Mouse (Mus musculus) kidney, postnatal 14 days (tissue): ENCODE data around the gene Rgs13.
"Not testable (repeated sequence)": the region's sequence is repeated elsewhere in the genome, so short reads cannot be mapped to it uniquely, and the experiment has no call there.

Experiments used
- DNase-seq: peaks from one replicate; pipeline ENCODE4 v3.0.0; 2022; ENCODE audit warnings: mixed read lengths

Gene Rgs13

DNA sequence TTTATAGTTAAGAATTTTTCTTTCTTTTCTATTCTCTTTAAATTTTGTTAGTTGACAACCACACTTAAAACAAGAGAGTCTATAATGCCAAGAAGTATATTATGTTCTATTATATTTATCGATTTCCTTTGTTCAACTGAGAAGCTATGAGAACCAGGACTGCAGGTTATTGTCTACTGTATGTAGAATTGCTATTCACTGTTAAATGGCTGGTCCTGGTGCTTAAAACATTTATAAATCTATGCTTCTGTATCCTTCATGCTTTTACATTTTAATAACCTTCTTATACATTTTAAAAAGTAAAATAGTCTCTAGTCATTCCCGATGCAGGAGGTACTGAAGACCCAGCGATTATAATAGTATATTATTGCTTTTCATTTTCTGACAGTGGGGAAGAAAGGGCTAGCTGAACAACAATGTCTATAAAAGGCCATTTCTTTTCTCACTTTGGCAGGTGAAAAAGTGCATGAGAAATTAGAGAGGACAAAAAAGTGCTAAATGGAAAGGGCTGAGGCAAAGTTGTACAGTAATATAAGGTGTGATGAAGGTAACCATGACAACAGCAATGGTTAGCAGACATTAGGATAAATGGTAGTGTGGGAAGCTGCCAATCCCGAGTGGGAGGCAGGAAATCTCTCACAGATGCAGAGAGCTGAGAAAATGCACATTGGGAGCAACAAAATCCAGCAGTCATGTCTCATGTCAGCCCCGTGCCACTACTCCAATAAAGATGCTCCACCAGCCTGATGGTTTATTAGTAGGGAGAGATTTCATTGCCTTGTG is 25.6 kb downstream of the Rgs13 start:
- no peak for DNase-seq

DNA sequence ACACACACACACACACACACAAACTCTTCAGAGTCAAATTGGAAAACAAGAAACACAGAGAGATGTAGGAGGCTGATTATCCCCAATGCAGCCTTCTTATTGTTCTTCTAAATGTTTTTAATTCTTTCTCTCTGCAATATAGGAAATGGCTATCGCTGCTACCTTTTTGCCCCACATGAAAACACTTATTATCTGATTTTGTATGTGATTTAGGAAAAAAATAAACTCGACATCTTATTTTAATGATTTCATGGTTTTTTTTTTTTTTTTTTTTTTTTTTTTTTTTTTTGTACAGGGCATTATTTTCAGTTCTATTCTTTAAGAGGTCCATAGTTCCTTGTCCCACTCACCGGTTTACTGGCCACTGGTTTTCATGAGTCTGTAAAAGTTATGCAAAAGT is 27.2 kb downstream of the Rgs13 start:
- DNase-seq = no peak

DNA sequence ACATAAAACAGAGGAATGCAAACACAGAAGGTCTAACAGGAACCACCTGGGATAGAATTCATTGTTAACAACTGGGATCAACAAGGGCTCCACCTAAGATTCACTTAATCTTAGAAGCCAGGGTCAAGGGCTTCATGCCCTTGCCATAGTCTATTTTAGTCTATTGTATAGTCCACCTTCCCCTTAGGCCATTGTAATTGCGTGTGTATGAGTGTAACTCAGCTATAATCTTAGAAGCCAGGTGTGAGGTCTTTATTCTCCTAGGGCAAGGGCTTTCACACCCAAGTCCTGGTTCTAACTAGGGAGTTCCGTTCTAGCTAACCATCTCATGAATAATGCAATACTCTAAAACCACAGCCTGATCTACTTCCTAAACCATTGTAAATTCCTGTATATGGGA is 35.8 kb downstream of the Rgs13 start:
- DNase-seq = not testable (repeated sequence)

DNA sequence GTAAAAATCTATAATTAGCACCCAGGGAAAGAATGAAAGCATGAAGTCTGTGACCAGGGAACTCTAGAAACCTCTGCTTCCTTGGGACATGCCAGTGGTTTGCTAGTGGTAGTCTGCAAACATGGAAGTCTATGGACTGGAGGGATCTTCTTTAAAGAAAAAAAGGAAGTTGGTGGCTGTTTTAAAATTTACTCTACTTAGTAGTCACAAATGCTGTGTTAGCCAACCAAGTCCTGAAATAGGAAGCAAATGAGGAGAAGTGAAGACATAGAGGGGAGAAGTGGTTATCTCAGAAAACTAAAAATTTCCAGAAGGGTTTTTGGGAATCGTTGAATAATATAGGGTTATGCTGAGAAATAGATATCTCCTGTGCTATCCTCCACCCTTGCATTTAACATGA is 37.3 kb downstream of the Rgs13 start:
- no peak for DNase-seq

DNA sequence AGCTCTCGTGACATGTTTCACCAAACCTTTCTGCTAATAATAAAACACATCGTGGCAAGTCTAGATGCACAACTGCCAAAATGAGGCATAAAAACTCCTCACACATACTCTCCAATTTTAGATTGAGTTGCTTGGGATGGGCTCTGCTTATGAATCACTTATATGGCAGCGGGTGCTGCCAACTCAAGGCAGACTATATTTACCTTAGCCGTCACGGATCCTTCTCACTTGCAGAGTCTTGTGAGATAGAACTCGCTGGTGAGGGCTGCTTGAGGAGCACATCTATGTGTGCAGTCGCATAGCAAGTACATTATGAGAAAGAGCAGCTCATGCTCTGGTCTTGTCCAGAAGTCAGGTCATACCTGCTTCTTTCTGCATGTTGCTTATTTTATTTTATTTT is 49.2 kb downstream of the Rgs13 start:
- no peak for DNase-seq

DNA sequence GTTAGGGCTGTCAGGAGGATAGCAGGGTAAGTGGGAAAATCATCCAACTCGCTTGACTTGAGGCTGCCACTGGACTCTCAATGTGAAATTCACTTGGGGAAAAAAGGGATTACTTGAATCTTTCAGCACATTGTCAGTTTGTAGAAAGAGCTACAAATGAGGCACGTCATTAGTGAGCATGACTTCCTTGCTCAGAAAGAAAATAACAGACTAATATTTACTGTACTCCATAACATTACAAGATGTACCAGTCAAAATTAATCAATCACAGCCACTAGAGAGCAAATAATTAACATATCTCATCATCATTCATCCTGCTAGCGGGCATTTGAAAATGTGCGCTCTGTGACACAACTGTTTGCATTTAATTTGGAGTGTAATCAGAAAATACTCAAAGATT is 57.1 kb downstream of the Rgs13 start:
- no peak for DNase-seq

DNA sequence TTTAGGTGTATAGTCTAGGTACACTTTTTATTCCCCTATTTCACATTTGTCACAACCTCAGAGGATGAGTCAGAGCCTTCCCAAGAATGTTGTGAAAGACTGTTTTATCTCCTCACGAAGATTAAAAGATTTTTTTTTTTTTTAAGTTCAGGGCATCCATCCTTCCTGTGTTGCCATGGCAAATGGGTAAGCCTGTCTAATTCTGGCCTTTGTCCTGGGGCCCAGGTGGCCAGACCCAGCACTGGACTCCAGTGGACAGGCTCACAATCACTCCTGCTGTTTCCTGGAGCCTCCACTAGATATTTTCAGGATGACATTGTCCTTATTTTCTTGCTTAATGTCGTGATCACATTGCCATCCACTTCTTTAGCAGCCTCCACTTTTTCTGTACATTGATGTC is 57.7 kb downstream of the Rgs13 start:
- no peak for DNase-seq

DNA sequence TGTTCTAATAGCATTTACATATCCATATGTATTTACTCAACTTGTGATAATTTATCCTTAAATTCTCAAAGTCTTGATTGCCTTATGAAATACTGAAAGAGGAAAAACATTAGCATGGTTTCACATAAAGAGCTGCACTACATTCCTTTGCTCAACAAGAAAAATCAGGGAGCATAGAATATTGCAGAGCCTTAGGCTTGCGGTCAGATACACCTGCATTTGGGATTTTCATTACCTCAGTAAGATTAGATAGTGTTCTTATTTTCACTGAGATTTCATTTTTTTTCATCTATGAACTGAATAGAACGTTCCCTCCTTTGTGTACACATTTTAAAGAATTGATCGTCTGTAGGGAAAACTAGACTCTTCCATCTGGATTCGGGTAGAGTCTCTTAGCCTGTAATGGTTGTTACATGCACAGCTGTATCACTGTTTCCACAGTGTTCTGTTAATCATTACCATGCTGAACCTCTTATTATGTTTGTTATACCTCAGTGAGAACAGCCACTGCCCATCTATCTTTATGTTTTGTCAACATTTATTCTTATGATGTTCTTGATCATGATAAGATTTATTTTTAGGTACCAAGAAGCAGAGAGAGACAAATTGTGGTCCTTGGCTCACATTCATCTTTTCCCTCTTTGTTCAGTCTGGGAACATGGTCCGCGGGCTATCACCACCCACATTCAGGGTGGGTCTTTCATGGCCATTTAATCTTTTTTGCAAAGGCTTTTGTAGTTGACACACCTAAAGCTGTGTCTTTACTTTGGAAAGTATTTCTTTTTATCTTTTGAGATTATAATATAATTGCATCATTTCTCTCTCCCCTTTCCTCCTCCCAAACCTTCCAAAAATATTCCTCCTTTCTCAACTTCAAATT is 61.1 kb downstream of the Rgs13 start:
- no peak for DNase-seq

DNA sequence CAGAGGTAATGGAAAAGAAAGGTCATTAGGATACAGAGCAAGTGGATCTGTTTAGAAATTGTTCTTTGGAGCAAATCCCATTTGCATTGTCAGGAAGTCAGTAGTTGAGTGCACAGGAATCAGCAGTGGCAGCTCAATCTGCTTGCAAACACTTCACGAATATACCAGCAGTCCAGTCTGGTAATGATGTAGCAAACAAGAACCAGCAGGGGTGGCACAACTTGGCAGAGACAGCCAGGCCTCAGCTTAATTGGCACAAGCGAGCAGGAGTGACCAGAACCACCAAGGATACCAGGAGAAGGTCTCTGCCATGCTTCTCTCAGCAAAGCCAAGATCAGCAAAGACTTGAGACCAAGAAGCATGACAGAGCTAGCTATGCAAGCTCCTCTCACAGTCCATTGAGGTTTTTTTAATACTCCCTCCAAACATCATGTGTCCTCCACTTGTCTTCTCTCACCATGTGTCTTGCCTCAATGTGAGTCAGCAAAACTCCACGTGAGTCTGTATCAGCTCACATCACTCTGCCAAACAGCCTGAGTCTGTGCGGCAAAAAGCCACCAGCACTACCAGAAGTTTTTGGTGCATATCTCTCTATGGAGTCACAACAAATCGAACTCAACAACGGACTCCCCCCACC is 63.6 kb downstream of the Rgs13 start:
- DNase-seq = peak; percentile 20

DNA sequence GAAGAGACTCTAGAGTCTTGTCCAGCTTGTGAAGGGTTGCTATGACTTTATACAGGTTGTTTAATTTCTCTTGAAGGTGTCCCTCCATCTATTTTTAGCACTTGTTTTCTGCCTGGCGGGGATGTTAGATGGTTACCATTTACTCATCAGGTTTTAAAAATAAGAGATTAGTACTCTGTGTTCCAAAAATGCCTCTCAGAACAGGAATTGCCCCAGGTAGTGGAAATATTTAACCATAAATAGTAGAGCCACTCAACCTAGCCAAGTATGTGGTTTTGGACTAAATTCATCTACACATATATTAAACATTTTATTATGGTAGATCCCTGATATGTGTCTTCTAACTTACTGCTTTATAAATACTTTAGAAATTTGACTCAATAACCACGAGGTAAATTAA is 64.2 kb downstream of the Rgs13 start:
- DNase-seq = peak; percentile 24

DNA sequence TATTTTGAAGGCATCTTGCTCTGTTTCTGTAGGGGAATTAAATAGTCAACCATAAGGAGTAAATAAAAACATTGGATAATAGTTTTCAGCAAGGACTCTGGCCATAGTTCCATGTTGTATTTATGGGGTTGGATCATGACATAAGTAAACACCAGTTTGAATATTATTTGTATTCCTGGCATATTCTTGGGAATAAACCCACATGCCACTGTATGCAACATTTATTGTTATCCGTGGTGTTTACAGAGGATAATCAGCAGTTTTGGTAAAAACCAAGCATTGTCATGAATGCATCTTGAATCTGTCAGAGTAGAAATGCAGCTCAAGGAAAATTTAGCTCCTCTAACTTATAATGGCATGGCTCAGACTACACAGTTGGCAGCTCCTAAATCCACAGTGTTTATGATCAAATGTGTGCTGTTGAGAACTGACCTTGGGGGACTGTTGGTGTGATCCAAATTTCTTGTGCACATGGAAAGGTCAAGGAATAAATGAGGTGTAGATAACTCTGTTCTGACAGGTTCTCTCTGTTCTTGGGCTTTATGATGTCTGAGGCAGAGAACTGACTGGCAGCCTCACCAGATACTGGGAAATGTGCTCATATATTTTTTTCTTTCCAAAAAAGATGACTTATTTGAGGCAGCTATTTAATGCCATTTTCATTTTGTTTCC is 78.4 kb downstream of the Rgs13 start:
- DNase-seq = no peak

DNA sequence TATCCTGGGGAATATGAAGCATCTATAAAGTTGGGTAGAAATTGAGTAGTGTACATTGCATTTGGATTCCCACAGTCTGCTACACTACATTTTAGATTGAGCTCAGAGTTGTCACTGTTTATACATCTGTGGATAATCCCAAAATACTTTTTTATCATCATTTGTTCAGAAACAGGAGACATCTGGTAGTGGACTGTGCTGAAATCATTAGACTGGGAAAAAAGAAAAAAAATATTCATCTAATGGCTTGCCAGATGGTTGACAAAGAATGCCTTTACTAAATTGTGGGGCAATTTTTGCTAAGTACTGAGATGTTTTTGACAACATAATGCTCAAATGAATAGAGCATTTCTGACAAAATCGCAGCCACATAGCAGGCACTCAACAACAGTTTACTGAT is 86.8 kb downstream of the Rgs13 start:
- DNase-seq = no peak
